Mouse (Mus musculus) spleen, adult 2 months (tissue): ENCODE measurements around the gene Rab3d. TPM values are rescaled to one million over a fixed set of nuclear protein-coding genes. Genes with fewer than 3 reads are reported as not detected.

ENCODE experiments used
- DNase-seq, 2 experiments: peaks; one replicate each; pipeline versions ENCODE4 v3.0.0 to v3.0.0-alpha.2; 2012 to 2021; ENCODE audit warnings: low spot score in 2 of 2, low read depth in 1 of 2
- H3K27ac ChIP-seq: fragments of 200-500 bp; 2 replicates; pipeline ENCODE4 v1.5.1; 2012; ENCODE audit warnings: low read length, inconsistent platforms; ENCODE audit not compliant: insufficient read depth
- H3K27me3 ChIP-seq: fragments of 200-500 bp; 2 replicates; pipeline ENCODE4 v1.6.1; 2012; ENCODE audit warnings: mild to moderate bottlenecking, moderate library complexity, low read length, inconsistent platforms; ENCODE audit not compliant: control insufficient read depth, insufficient read depth
- H3K36me3 ChIP-seq: fragments of 200-500 bp; 2 replicates; pipeline ENCODE4 v1.6.1; 2012; ENCODE audit warnings: mild to moderate bottlenecking, low read length, inconsistent platforms; ENCODE audit not compliant: control insufficient read depth, insufficient read depth
- H3K4me1 ChIP-seq: fragments of 200-500 bp; 2 replicates; pipeline ENCODE4 v1.6.1; 2011; ENCODE audit warnings: inconsistent platforms; ENCODE audit not compliant: control insufficient read depth, insufficient read depth, insufficient read length
- H3K4me3 ChIP-seq: fragments of 200-500 bp; 2 replicates; pipeline ENCODE4 v1.5.1; 2011; ENCODE audit warnings: mild to moderate bottlenecking, inconsistent platforms; ENCODE audit not compliant: insufficient read depth, insufficient read length; ENCODE audit errors: extremely low read depth
- CTCF ChIP-seq: fragments of 200-500 bp; IDR thresholded peaks from 2 replicates; pipeline ENCODE4 v1.5.1; 2011; ENCODE audit warnings: mild to moderate bottlenecking, inconsistent platforms; ENCODE audit not compliant: insufficient read depth, insufficient read length, insufficient replicate concordance; ENCODE audit errors: extremely low read depth
- POLR2A ChIP-seq: fragments of 200-500 bp; IDR thresholded peaks from 2 replicates; pipeline ENCODE4 v1.6.1; 2011; ENCODE audit warnings: low read depth, low read length, inconsistent platforms
- WGBS: fragments of 180-500 bp; shearing (Covaris S2); methylation state at CpG from one replicate; pipeline ENCODE4 v1.1.7; 2018; 5-methylcytosine and 5-hydroxymethylcytosine counted together
- polyA plus RNA-seq: library from polyadenylated mRNA; depleted of rRNA; stranded (reverse); fragments of >200 nt; gene quantifications from 2 replicates; pipeline ENCODE4 v1.2.3, GENCODE M21; 2012; rRNA removed

Gene Rab3d
- polyA plus RNA-seq, 1 experiment = 21.1 TPM

DNA sequence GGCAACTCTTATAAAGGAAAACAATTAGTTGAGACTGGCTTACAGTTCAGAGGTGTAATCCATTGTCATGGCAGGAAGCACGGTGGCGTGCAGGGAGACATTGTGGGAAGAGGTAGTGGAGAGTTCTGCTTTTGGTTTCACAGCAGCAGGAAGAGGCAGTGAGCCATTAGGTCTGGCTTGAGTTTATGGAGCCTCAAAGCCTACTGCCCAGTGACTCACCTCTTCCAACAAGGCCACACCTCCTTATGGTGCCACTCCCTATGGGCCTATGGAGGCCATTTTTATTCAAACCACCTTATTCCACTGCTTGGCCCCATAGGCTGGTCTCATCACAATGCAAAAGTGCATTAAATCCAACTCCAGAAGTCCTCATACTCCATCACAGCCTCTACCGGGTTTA lies 58.4 kb downstream of the Rab3d start:
- Histone ChIP-seq H3K4me3 (no peak overlapping the region), H3K27ac (no peak overlapping the region), H3K4me1 (no peaks in the 10 kb centered on the region), H3K27me3 (no peaks in the 10 kb centered on the region), H3K36me3 (no peaks in the 10 kb centered on the region)
- WGBS = 68% methylated on average over 3 of the region's 3 CpGs
- TF ChIP-seq CTCF (no peak), POLR2A (no peak)
- no peak for DNase-seq

DNA sequence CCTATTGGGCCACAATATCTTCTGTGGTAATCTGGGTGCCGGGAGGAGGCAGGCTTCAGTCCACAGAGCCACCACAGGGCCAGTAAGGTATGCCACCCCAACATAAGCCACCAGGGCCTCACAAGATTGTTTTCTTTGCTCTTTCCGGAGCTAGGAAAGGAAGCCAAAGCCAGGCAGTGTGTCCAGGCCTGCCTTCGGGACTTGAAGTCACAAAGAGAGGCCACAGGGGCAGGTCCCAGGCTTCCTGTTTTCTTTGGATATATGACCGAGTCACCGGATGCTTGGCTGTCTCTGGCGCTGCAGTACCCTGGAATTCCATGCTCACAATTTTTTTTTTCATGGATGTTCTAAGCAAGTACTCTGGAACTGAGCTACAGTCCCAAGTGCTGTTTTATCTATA lies 59.9 kb downstream of the Rab3d start:
- Histone ChIP-seq H3K4me1 (no peaks in the 10 kb centered on the region), H3K4me3 (no peak overlapping the region), H3K36me3 (no peaks in the 10 kb centered on the region), H3K27me3 (no peaks in the 10 kb centered on the region), H3K27ac (no peak overlapping the region)
- 78% methylated on average over 6 of the region's 6 CpGs for WGBS
- no peak for DNase-seq
- TF ChIP-seq CTCF (no peak), POLR2A (no peak)

DNA sequence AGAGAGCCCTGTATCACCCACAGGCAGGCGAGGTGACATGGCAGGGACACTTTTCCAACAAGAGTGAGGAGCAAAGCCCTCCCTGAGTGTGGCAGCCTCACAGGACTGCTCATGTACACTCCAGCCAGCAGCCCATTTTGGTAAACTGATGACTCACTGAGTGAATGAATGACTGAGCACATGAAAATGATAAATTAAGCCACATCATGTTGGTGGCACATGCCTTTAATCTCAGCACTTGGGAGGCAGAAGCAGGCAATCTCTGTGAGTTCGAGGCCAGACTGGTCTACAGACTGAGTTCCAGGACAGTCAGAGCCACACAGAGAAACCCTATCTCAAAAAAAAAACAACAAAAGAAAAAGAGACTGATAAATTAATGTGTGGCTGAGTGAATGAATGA lies 60.5 kb downstream of the Rab3d start:
- Histone ChIP-seq H3K27ac (no peak overlapping the region), H3K4me3 (no peak overlapping the region), H3K27me3 (no peaks in the 10 kb centered on the region; the same call in 1 of the 2 replicates), H3K4me1 (peaks cover 5% of the 10 kb centered on the region), H3K36me3 (no peaks in the 10 kb centered on the region)
- WGBS = 83% methylated on average over 2 of the region's 2 CpGs
- TF ChIP-seq POLR2A (no peak), CTCF (no peak)
- DNase-seq = no peak

Other genes starting within 250 kb of the Rab3d start
- gene Ldlr, start 194.7 kb downstream of the Rab3d start, polyA plus RNA-seq = 19.4 and 23.6 TPM in 2 replicates
- 9.0 and 11.6 TPM in 2 replicates for gene Spc24, start 157.9 kb downstream of the Rab3d start, polyA plus RNA-seq
- 15.4 and 19.8 TPM in 2 replicates for gene Kank2, start 119.4 kb downstream of the Rab3d start, polyA plus RNA-seq
- 0.60 and 1.3 TPM in 2 replicates for gene Angptl8, start 82.7 kb downstream of the Rab3d start, polyA plus RNA-seq
- 43.3 and 47.6 TPM in 2 replicates for gene Dock6, start 65.6 kb downstream of the Rab3d start, polyA plus RNA-seq
- gene Ccdc159, start 9.3 kb upstream of the Rab3d start, polyA plus RNA-seq = 0.75 and 0.95 TPM in 2 replicates
- 19.4 and 24.1 TPM in 2 replicates for gene Tmem205, start 9.4 kb upstream of the Rab3d start, polyA plus RNA-seq
- 2.6 and 3.9 TPM in 2 replicates for gene Plppr2, start 18.8 kb upstream of the Rab3d start, polyA plus RNA-seq
- gene Swsap1, start 37.6 kb upstream of the Rab3d start, polyA plus RNA-seq = 6.5 and 7.4 TPM in 2 replicates
- gene Epor, start 45.3 kb upstream of the Rab3d start, polyA plus RNA-seq = 49.5 and 59.5 TPM in 2 replicates
- gene Rgl3, start 71.3 kb upstream of the Rab3d start, polyA plus RNA-seq = 7.4 and 8.0 TPM in 2 replicates
- gene Ccdc151, start 84.4 kb upstream of the Rab3d start, polyA plus RNA-seq = 0.12 TPM in 1 of 2 replicates, not detected in the other
- 47.4 and 48.7 TPM in 2 replicates for gene Prkcsh, start 84.6 kb upstream of the Rab3d start, polyA plus RNA-seq
- gene Elavl3, start 133.8 kb upstream of the Rab3d start, polyA plus RNA-seq = not detected in 2 replicates
- not detected in 2 replicates for gene Gm49318, start 153.1 kb upstream of the Rab3d start, polyA plus RNA-seq
- 21.6 and 28.1 TPM in 2 replicates for gene Zfp653, start 153.2 kb upstream of the Rab3d start, polyA plus RNA-seq
- 21.8 and 30.1 TPM in 2 replicates for gene Ecsit, start 167.2 kb upstream of the Rab3d start, polyA plus RNA-seq
- 7.2 and 8.0 TPM in 2 replicates for gene Cnn1, start 181.0 kb upstream of the Rab3d start, polyA plus RNA-seq
- gene Elof1, start 199.0 kb upstream of the Rab3d start, polyA plus RNA-seq = 70.2 and 89.3 TPM in 2 replicates
- gene Acp5, start 217.5 kb upstream of the Rab3d start, polyA plus RNA-seq = 309 and 340 TPM in 2 replicates
- 23.6 and 38.6 TPM in 2 replicates for gene Pigyl, start 238.7 kb upstream of the Rab3d start, polyA plus RNA-seq